Mouse (Mus musculus) E14TG2a.4 (cell line): ENCODE measurements at regions not wholly inside any gene's neighbourhood (a gene's known extent, or its start where the extent isn't known, plus 50 kb on each side); places are given as distances from the start of the nearest gene placed in this dataset.

Experiments used
- H3K27me3 ChIP-seq: 2 replicates; pipeline ENCODE4 v1.6.1; 2014; ENCODE audit warnings: low read length, control low read depth; ENCODE audit not compliant: insufficient read depth
- H3K36me3 ChIP-seq: 2 replicates; pipeline ENCODE4 v1.6.1; 2014; ENCODE audit warnings: low read length, control low read depth; ENCODE audit not compliant: insufficient read depth
- H3K4me1 ChIP-seq: replicated peaks from 2 replicates; pipeline ENCODE4 v1.6.1; 2014; ENCODE audit warnings: low read depth, low read length, control low read depth
- H3K4me3 ChIP-seq: replicated peaks from 2 replicates; pipeline ENCODE4 v1.5.1; 2014; ENCODE audit warnings: mild to moderate bottlenecking, low read length
- H3K9me3 ChIP-seq: 2 replicates; pipeline ENCODE4 v1.6.1; 2014; ENCODE audit warnings: low read length, control low read depth
- CTCF ChIP-seq: conservative IDR thresholded peaks from 2 replicates; pipeline ENCODE4 v1.5.1; 2014; ENCODE audit warnings: low read length
- NANOG ChIP-seq: IDR thresholded peaks from 2 replicates; pipeline ENCODE4 v1.6.1; 2014; ENCODE audit warnings: borderline replicate concordance, low read length, mixed read lengths
- POU5F1 ChIP-seq: IDR thresholded peaks from 2 replicates; pipeline ENCODE4 v1.6.1; 2014; ENCODE audit warnings: low read length, borderline replicate concordance

- Histone ChIP-seq H3K36me3 (no peaks in the 10 kb centered on the region), H3K4me1 (no peaks in the 10 kb centered on the region), H3K4me3 (no peak overlapping the region), H3K27me3 (no peaks in the 10 kb centered on the region), H3K9me3 (no peaks in the 10 kb centered on the region)
- TF ChIP-seq CTCF, result no peak
- no peak for TF ChIP-seq POU5F1
- TF ChIP-seq NANOG, result no peak
Observed at GRCm38 (mm10) chr15:51503341-51503740, 2381.4 kb upstream of the Gm7489 start.

- no peaks in the 10 kb centered on the region for H3K36me3 ChIP-seq
- H3K4me3 ChIP-seq, result no peak overlapping the region
- TF ChIP-seq NANOG, result no peak
- no peak for TF ChIP-seq CTCF
- TF ChIP-seq POU5F1, result no peak
- no peaks in the 10 kb centered on the region for H3K27me3 ChIP-seq
- no peaks in the 10 kb centered on the region for H3K4me1 ChIP-seq
- no peaks in the 10 kb centered on the region for H3K9me3 ChIP-seq
Observed at GRCm38 (mm10) chr15:51504016-51504760, 2380.5 kb upstream of the Gm7489 start.

- no peaks in the 10 kb centered on the region for H3K27me3 ChIP-seq
- no peak overlapping the region for H3K4me3 ChIP-seq
- no peaks in the 10 kb centered on the region for H3K36me3 ChIP-seq
- no peak for TF ChIP-seq NANOG
- TF ChIP-seq POU5F1, result no peak
- TF ChIP-seq CTCF, result no peak
- H3K4me1 ChIP-seq, result no peaks in the 10 kb centered on the region
- H3K9me3 ChIP-seq, result no peaks in the 10 kb centered on the region
Observed at GRCm38 (mm10) chr15:51504789-51505188, 2379.9 kb upstream of the Gm7489 start.

GRCm38 (mm10) chr15:51507126-51507525 is 2377.6 kb upstream of the Gm7489 start:
- no peaks in the 10 kb centered on the region for H3K36me3 ChIP-seq
- no peak overlapping the region for H3K4me3 ChIP-seq
- H3K27me3 ChIP-seq, result no peaks in the 10 kb centered on the region
- H3K9me3 ChIP-seq, result no peaks in the 10 kb centered on the region
- no peak for TF ChIP-seq NANOG
- H3K4me1 ChIP-seq, result no peaks in the 10 kb centered on the region

- Histone ChIP-seq H3K9me3 (no peaks in the 10 kb centered on the region), H3K36me3 (no peaks in the 10 kb centered on the region), H3K27me3 (no peaks in the 10 kb centered on the region), H3K4me3 (no peak overlapping the region), H3K4me1 (no peaks in the 10 kb centered on the region)
- no peak for TF ChIP-seq CTCF
Observed at GRCm38 (mm10) chr15:51511319-51511718, 2373.4 kb upstream of the Gm7489 start.

GRCm38 (mm10) chr15:51536317-51536716 is 2348.4 kb upstream of the Gm7489 start:
- H3K27me3 ChIP-seq, result no peaks in the 10 kb centered on the region
- TF ChIP-seq CTCF (no peak), POU5F1 (no peak), NANOG (no peak)
- no peaks in the 10 kb centered on the region for H3K4me1 ChIP-seq
- H3K36me3 ChIP-seq, result no peaks in the 10 kb centered on the region
- H3K4me3 ChIP-seq, result no peak overlapping the region
- H3K9me3 ChIP-seq, result no peaks in the 10 kb centered on the region

- Histone ChIP-seq H3K4me1 (no peaks in the 10 kb centered on the region), H3K27me3 (no peaks in the 10 kb centered on the region), H3K4me3 (no peak overlapping the region), H3K9me3 (no peaks in the 10 kb centered on the region), H3K36me3 (no peaks in the 10 kb centered on the region)
- TF ChIP-seq POU5F1 (no peak), CTCF (no peak), NANOG (no peak)
Observed at GRCm38 (mm10) chr15:51551216-51551775, 2333.4 kb upstream of the Gm7489 start.

- TF ChIP-seq CTCF, result no peak
- TF ChIP-seq POU5F1, result no peak
- no peak for TF ChIP-seq NANOG
- H3K4me3 ChIP-seq, result no peak overlapping the region
Observed at GRCm38 (mm10) chr15:51558215-51558614, 2326.5 kb upstream of the Gm7489 start.

GRCm38 (mm10) chr15:51565543-51565942 is 2319.2 kb upstream of the Gm7489 start:
- no peaks in the 10 kb centered on the region for H3K27me3 ChIP-seq
- no peaks in the 10 kb centered on the region for H3K4me1 ChIP-seq
- no peaks in the 10 kb centered on the region for H3K9me3 ChIP-seq
- H3K4me3 ChIP-seq, result no peak overlapping the region
- TF ChIP-seq NANOG (no peak), POU5F1 (no peak), CTCF (no peak)
- no peaks in the 10 kb centered on the region for H3K36me3 ChIP-seq

More at GRCm38 (mm10) chr15:51558215-51558614, 2326.5 kb upstream of the Gm7489 start:
- H3K36me3 ChIP-seq, result no peaks in the 10 kb centered on the region
- H3K9me3 ChIP-seq, result no peaks in the 10 kb centered on the region
- H3K4me1 ChIP-seq, result no peaks in the 10 kb centered on the region
- no peaks in the 10 kb centered on the region for H3K27me3 ChIP-seq
